Mouse (Mus musculus): ENCODE data around the gene Cd46. TPM values are rescaled to one million over a fixed set of nuclear protein-coding genes. Genes with fewer than 3 reads are reported as not detected.

Cd46 gene
- total and polyA plus RNA-seq, 3 experiments, result 0.50 to 1.3 TPM; not detected in 1

GRCm38 (mm10) chr1:195130953-195131674 lies 39.1 kb upstream of the Cd46 start, which contains the start of gene Cr1l (continued):
- no peak for TF ChIP-seq TAL1 (IDR thresholded peaks at IDR 0.05; ENCODE audit: low read length)
- peak; percentile 55 for TF ChIP-seq RAD21 (IDR thresholded peaks at IDR 0.05; ENCODE audit: low read depth, low read length)
- no peak for TF ChIP-seq BHLHE40 (IDR thresholded peaks at IDR 0.05; ENCODE audit: borderline replicate concordance, low read depth, low read length)
- no peak for TF ChIP-seq CHD1 (IDR thresholded peaks at IDR 0.05; ENCODE audit: low read depth, low read length)

- Histone ChIP-seq H3K9ac (ENCODE audit: control insufficient read depth, low read depth, low read length, poor library complexity, severe bottlenecking) (peak overlapping the region; percentile 91), H3K4me1 (ENCODE audit: control insufficient read depth in 1 of 2, insufficient read depth in 2 of 2, low read length in 2 of 2) (peaks cover 6% of the 10 kb centered on the region in 2 experiments), H3K79me2 (ENCODE audit: control insufficient read depth, insufficient read depth, low read length, poor library complexity) (peaks cover 13% of the 10 kb centered on the region), H3K36me3 (ENCODE audit: control insufficient read depth in 1 of 2, insufficient read depth in 2 of 2, low read length in 2 of 2) (peaks cover 25 to 40% of the 10 kb centered on the region in 2 experiments), H3K9me3 (replicated peaks; ENCODE audit: insufficient read depth, low read length) (no peaks in the 10 kb centered on the region), H3K27me3 (ENCODE audit: control insufficient read depth in 1 of 2, insufficient read depth in 2 of 2, low read length in 2 of 2) (no peaks in the 10 kb centered on the region), H3K4me3 (ENCODE audit: control insufficient read depth in 1 of 2, insufficient read depth in 1 of 2, low read depth in 2 of 2, low read length in 2 of 2) (peak overlapping the region; percentile 66 to 90), H3K27ac (ENCODE audit: control insufficient read depth, low read depth, low read length) (peak overlapping the region; percentile 98)
- no peak for TF ChIP-seq POLR2A (IDR thresholded peaks at IDR 0.05; ENCODE audit: control insufficient read depth in 1 of 2, insufficient read depth in 1 of 2, low read depth in 1 of 2, low read length in 2 of 2, poor library complexity in 1 of 2)
- TF ChIP-seq ELF1 (IDR thresholded peaks at IDR 0.05; ENCODE audit: low read depth, low read length), result no peak
- no peak for TF ChIP-seq BHLHE40 (IDR thresholded peaks at IDR 0.05; ENCODE audit: borderline replicate concordance, low read depth, low read length)
- no peak for TF ChIP-seq UBTF (IDR thresholded peaks at IDR 0.05; ENCODE audit: borderline replicate concordance, insufficient read depth, low read depth, low read length)
- TF ChIP-seq ZMIZ1 (IDR thresholded peaks at IDR 0.05; ENCODE audit: low read depth, low read length), result no peak
- TF ChIP-seq USF1 (IDR thresholded peaks at IDR 0.05; ENCODE audit: low read depth, low read length), result no peak
- no peak for TF ChIP-seq SIN3A (IDR thresholded peaks at IDR 0.05; ENCODE audit: low read length)
- no peak for TF ChIP-seq SMC3 (IDR thresholded peaks at IDR 0.05; ENCODE audit: low read depth, low read length)
- TF ChIP-seq GATA1 (IDR thresholded peaks at IDR 0.05; ENCODE audit: low read depth, low read length), result 0 out of 2 replicates have a peak, but pooled peaks have one; percentile 24
- peak; percentile 72 for DNase-seq (ENCODE audit: low read depth, low spot score)
Measured at GRCm38 (mm10) chr1:195130479-195130878, 38.4 kb upstream of the Cd46 start.

- peaks cover 27 to 40% of the 10 kb centered on the region in 2 experiments for H3K36me3 ChIP-seq (ENCODE audit: control insufficient read depth in 1 of 2, insufficient read depth in 2 of 2, low read length in 2 of 2)
- H3K27ac ChIP-seq (ENCODE audit: control insufficient read depth, low read depth, low read length), result no peak overlapping the region
- peak; percentile 56 for DNase-seq (ENCODE audit: low read depth, low spot score)
- peaks cover 6% of the 10 kb centered on the region in 2 experiments for H3K4me1 ChIP-seq (ENCODE audit: control insufficient read depth in 1 of 2, insufficient read depth in 2 of 2, low read length in 2 of 2)
- H3K9ac ChIP-seq (ENCODE audit: control insufficient read depth, low read depth, low read length, poor library complexity, severe bottlenecking), result peak overlapping the region; percentile 48
- TF ChIP-seq ZNF384 (IDR thresholded peaks at IDR 0.05; ENCODE audit: low read depth, low read length) (no peak), RCOR1 (IDR thresholded peaks at IDR 0.05; ENCODE audit: low read depth, low read length) (no peak), CHD2 (IDR thresholded peaks at IDR 0.05; ENCODE audit: low read length) (no peak), MEF2A (IDR thresholded peaks at IDR 0.05; ENCODE audit: extremely low read depth, insufficient replicate concordance, low read depth, low read length, poor library complexity, severe bottlenecking) (no peak)
- H3K4me3 ChIP-seq (ENCODE audit: control insufficient read depth in 1 of 2, insufficient read depth in 1 of 2, low read depth in 2 of 2, low read length in 2 of 2), result peak overlapping the region; percentile 24 to 66
- peaks cover 13% of the 10 kb centered on the region for H3K79me2 ChIP-seq (ENCODE audit: control insufficient read depth, insufficient read depth, low read length, poor library complexity)
- H3K9me3 ChIP-seq (replicated peaks; ENCODE audit: insufficient read depth, low read length), result no peaks in the 10 kb centered on the region
- no peaks in the 10 kb centered on the region for H3K27me3 ChIP-seq (ENCODE audit: control insufficient read depth in 1 of 2, insufficient read depth in 2 of 2, low read length in 2 of 2)
Measured at GRCm38 (mm10) chr1:195129867-195130266, 37.8 kb upstream of the Cd46 start.

Measured in MEL (cell line).